ENCODE assay signal across 25 mouse cellular contexts in the genomic region with DNA sequence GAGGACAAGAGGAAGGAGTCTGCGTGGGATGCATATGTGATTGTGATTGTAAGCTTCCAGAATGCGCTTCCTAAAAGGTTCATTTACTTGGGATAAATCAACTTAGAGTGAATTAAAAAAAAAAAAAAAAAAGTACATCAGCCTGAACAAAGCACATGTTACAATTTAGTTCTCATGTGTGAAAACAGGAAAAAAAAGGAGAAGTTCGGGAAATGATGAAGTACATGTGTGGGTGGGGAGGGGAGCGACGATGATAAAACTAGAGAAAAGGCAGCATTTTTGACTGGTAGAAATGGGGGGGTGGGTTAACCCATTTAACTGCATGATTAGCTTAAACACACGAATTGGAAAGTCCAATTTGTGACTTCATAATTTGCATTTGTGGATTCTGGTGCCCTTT. TPM values are rescaled to one million over a fixed set of nuclear protein-coding genes. Genes with fewer than 3 reads are reported as not detected.
DNase-seq lines count a peak whose midpoint lies in the region; ATAC-seq and TF ChIP-seq lines count a peak whose summit lies in the region.
"Had no signal": no experiment of that assay in that cellular context is flagged by ENCODE, and none has a peak within 500 bp of the region (broad histone marks: within the 10 kb centered on the region; RNA-seq: fewer than 3 reads in every experiment).

No protein-coding gene starts in this region.

- no peak overlapping the region for H3K4me3 ChIP-seq in hindbrain, embryonic 13.5 days
- H3K4me3 ChIP-seq in hindbrain, postnatal 0 days (ENCODE audit: low read length), result no peak overlapping the region
- H3K4me3 ChIP-seq in midbrain, postnatal 0 days (ENCODE audit: low read depth, low read length), result no peak overlapping the region
- H3K4me3 ChIP-seq: heart, adult 2 months; heart, embryonic 15.5 days; neural tube, embryonic 15.5 days had no signal

- 78% methylated on average over 6 of the region's 6 CpGs for WGBS in hindbrain, embryonic 13.5 days
- 75% methylated on average over 6 of the region's 6 CpGs for WGBS in hindbrain, postnatal 0 days
- WGBS in midbrain, postnatal 0 days, result 77% methylated on average over 6 of the region's 6 CpGs

- H3K4me1 ChIP-seq in hindbrain, embryonic 13.5 days (replicated peaks), result 0 out of 2 replicates have a peak, but pooled peaks cover 6% of the 10 kb centered on the region
- no peaks in the 10 kb centered on the region for H3K4me1 ChIP-seq in hindbrain, postnatal 0 days (ENCODE audit: insufficient read depth, low read length)
- H3K4me1 ChIP-seq in midbrain, postnatal 0 days (ENCODE audit: insufficient read depth, low read length), result peaks cover 10% of the 10 kb centered on the region; the same call in 1 of the 2 replicates
- H3K4me1 ChIP-seq: heart, embryonic 15.5 days; neural tube, embryonic 15.5 days had no signal

- no peak for DNase-seq in hindbrain, postnatal 0 days (ENCODE audit: low spot score)
- DNase-seq in brain, adult 2 months (ENCODE audit: low read depth, low spot score), result peak; percentile 7
- DNase-seq in midbrain, postnatal 0 days (ENCODE audit: low spot score), result no peak
- DNase-seq in Muller cell, postnatal 12 days (ENCODE audit: inconsistent ontology term), result no peak
- DNase-seq: adrenal gland, postnatal 14 days; cerebellum, adult 11-12 months; cerebellum, postnatal 25 days; gastrocnemius, postnatal 10 days; heart, adult 2 months; heart, postnatal 4 days; kidney, adult 8-10 months; kidney, postnatal 14 days; left cerebral cortex, postnatal 4 days; liver; liver, postnatal 0 days; lung, postnatal 10 days; right cerebral cortex, postnatal 14 days had no signal

- peak overlapping the region; percentile 64; the same call in 1 of the 2 replicates for H3K27ac ChIP-seq in hindbrain, embryonic 13.5 days
- H3K27ac ChIP-seq in hindbrain, postnatal 0 days, result no peak overlapping the region
- H3K27ac ChIP-seq in midbrain, postnatal 0 days (ENCODE audit: low read depth, low read length), result peak overlapping the region; percentile 82; the same call in 1 of the 2 replicates
- H3K27ac ChIP-seq: heart, adult 2 months; heart, embryonic 15.5 days; neural tube, embryonic 15.5 days had no signal

- no peaks in the 10 kb centered on the region for H3K27me3 ChIP-seq in hindbrain, embryonic 13.5 days
- H3K27me3 ChIP-seq in hindbrain, postnatal 0 days (ENCODE audit: insufficient read depth, low read length), result no peaks in the 10 kb centered on the region
- no peaks in the 10 kb centered on the region for H3K27me3 ChIP-seq in midbrain, postnatal 0 days (ENCODE audit: insufficient read depth, low read length)
- H3K27me3 ChIP-seq: heart, embryonic 15.5 days; neural tube, embryonic 15.5 days had no signal

- H3K9ac ChIP-seq in hindbrain, embryonic 13.5 days, result no peak overlapping the region
- H3K9ac ChIP-seq in hindbrain, postnatal 0 days (replicated peaks; ENCODE audit: low read length), result no peak overlapping the region
- no peak overlapping the region for H3K9ac ChIP-seq in midbrain, postnatal 0 days (replicated peaks; ENCODE audit: low read length, poor library complexity, severe bottlenecking)
- H3K9ac ChIP-seq: heart, embryonic 15.5 days; liver, postnatal 0 days; neural tube, embryonic 15.5 days had no signal

- no peak for TF ChIP-seq CTCF in hindbrain, postnatal 0 days (IDR thresholded peaks at IDR 0.05; ENCODE audit: low read depth)
- TF ChIP-seq CTCF in midbrain, postnatal 0 days (IDR thresholded peaks at IDR 0.05), result no peak

- no peaks in the 10 kb centered on the region for H3K36me3 ChIP-seq in hindbrain, embryonic 13.5 days
- no peaks in the 10 kb centered on the region for H3K36me3 ChIP-seq in hindbrain, postnatal 0 days (ENCODE audit: insufficient read depth, low read length)
- H3K36me3 ChIP-seq in midbrain, postnatal 0 days (ENCODE audit: insufficient read depth, low read length), result no peaks in the 10 kb centered on the region
- H3K36me3 ChIP-seq: heart, embryonic 15.5 days; neural tube, embryonic 15.5 days had no signal

- H3K4me2 ChIP-seq in hindbrain, embryonic 13.5 days, result no peak overlapping the region
- no peak overlapping the region for H3K4me2 ChIP-seq in hindbrain, postnatal 0 days (ENCODE audit: low read depth, low read length)
- no peak overlapping the region for H3K4me2 ChIP-seq in midbrain, postnatal 0 days (ENCODE audit: low read depth, low read length, poor library complexity, severe bottlenecking)
- H3K4me2 ChIP-seq: heart, embryonic 15.5 days; neural tube, embryonic 15.5 days had no signal

- H3K9me3 ChIP-seq in hindbrain, embryonic 13.5 days, result no peaks in the 10 kb centered on the region
- H3K9me3 ChIP-seq in hindbrain, postnatal 0 days (ENCODE audit: low read length), result no peaks in the 10 kb centered on the region
- no peaks in the 10 kb centered on the region for H3K9me3 ChIP-seq in midbrain, postnatal 0 days (ENCODE audit: low read length)
- H3K9me3 ChIP-seq: heart, embryonic 15.5 days; neural tube, embryonic 15.5 days had no signal

- ATAC-seq in hindbrain, embryonic 13.5 days (ENCODE audit: low FRiP score), result no peak
- no peak for ATAC-seq in hindbrain, postnatal 0 days
- peak; percentile 62 for ATAC-seq in granulocyte monocyte progenitor cell, adult 5-6 weeks (replicated peaks; ENCODE audit: poor library complexity, severe bottlenecking)
- ATAC-seq in midbrain, postnatal 0 days (ENCODE audit: low FRiP score), result no peak
- ATAC-seq in CD4-positive, CD25-positive, alpha-beta regulatory T cell, adult 4 months, result no peak
- ATAC-seq: activated CD4-positive, CD25-positive, alpha-beta regulatory T cell, adult 4 months; inflammation-experienced regulatory T-cells, adult 6 months; liver, postnatal 0 days had no signal

RNA-seq across cellular contexts. Expression of a gene that starts 31.3 kb away (rescaled TPM):
- 6.8 and 7.1 TPM in 2 replicates for polyA plus RNA-seq in hindbrain, embryonic 13.5 days (2015; fragmentation: Nextera tagmentation; extraction: Ambion mirVana)
- total RNA-seq in hindbrain, postnatal 0 days (2014; rRNA removed), result 52.0 and 53.9 TPM in 2 replicates
- polyA plus RNA-seq in hindbrain, postnatal 0 days (2015; fragmentation: Nextera tagmentation; extraction: Ambion mirVana), result 9.2 and 11.3 TPM in 2 replicates
- total RNA-seq in granulocyte monocyte progenitor cell, adult 5-6 weeks (2014; fragmentation: Nextera tagmentation), result 8.4 and 15.0 TPM in 2 replicates
- total RNA-seq in granulocyte monocyte progenitor cell, adult 5-6 weeks (2017), result 4.4 and 5.1 TPM in 2 replicates
- 66.1 and 74.0 TPM in 2 replicates for total RNA-seq in midbrain, postnatal 0 days (2014; rRNA removed)
- polyA plus RNA-seq in midbrain, postnatal 0 days (2015; fragmentation: Nextera tagmentation; extraction: Ambion mirVana), result 15.6 and 16.0 TPM in 2 replicates
- 10 to 100 TPM in 1 of 2 experiments, 1 to 10 TPM in 1; 9.8 to 15.2 TPM for polyA plus RNA-seq in CD4-positive, CD25-positive, alpha-beta regulatory T cell, adult 4 months (2017; shearing (Covaris generic))

RNA-seq across cellular contexts. Expression of a gene that starts 33.7 kb away (rescaled TPM):
- polyA plus RNA-seq in hindbrain, embryonic 13.5 days (2015; fragmentation: Nextera tagmentation; extraction: Ambion mirVana), result 1.2 and 1.3 TPM in 2 replicates
- 15.5 and 17.2 TPM in 2 replicates for total RNA-seq in hindbrain, postnatal 0 days (2014; rRNA removed)
- polyA plus RNA-seq in hindbrain, postnatal 0 days (2015; fragmentation: Nextera tagmentation; extraction: Ambion mirVana), result 1.8 and 2.1 TPM in 2 replicates
- not detected in 2 replicates for total RNA-seq in granulocyte monocyte progenitor cell, adult 5-6 weeks (2014; fragmentation: Nextera tagmentation)
- total RNA-seq in granulocyte monocyte progenitor cell, adult 5-6 weeks (2017), result 0.04 TPM in 1 of 2 replicates, not detected in the other
- 17.6 and 17.7 TPM in 2 replicates for total RNA-seq in midbrain, postnatal 0 days (2014; rRNA removed)
- polyA plus RNA-seq in midbrain, postnatal 0 days (2015; fragmentation: Nextera tagmentation; extraction: Ambion mirVana), result 1.4 and 1.7 TPM in 2 replicates
- polyA plus RNA-seq in CD4-positive, CD25-positive, alpha-beta regulatory T cell, adult 4 months (2017; shearing (Covaris generic)), result under 1 TPM; 0.35 to 0.76 TPM
- total RNA-seq: megakaryocyte-erythroid progenitor cell, adult 5-6 weeks had no signal
